Mouse (Mus musculus): ENCODE measurements around the gene Lgals12. TPM values are rescaled to one million over a fixed set of nuclear protein-coding genes. Genes with fewer than 3 reads are reported as not detected.

The Lgals12 gene
- total and polyA plus RNA-seq, 3 experiments, result not detected

- H3K9me3 ChIP-seq (replicated peaks; ENCODE audit: low read length), result no peaks in the 10 kb centered on the region
- no peak overlapping the region for H3K9ac ChIP-seq (ENCODE audit: insufficient read depth, low read depth)
- H3K27ac ChIP-seq (ENCODE audit: insufficient read depth, low read depth), result no peak overlapping the region
- H3K4me1 ChIP-seq (ENCODE audit: control insufficient read depth in 1 of 2, insufficient read depth in 2 of 2), result no peaks in the 10 kb centered on the region
- in situ Hi-C loops (cut with MboI; ENCODE audit: low pct_ligation_motif_present, low pct_unique_long_range_greater_than_20kb, low sequenced_read_pairs) (no loop called here), dilution Hi-C loops (cut with MboI; ENCODE audit: extremely low pct_ligation_motif_present, extremely low pct_unique_long_range_greater_than_20kb, low sequenced_read_pairs) (no loop called here)
- H3K79me2 ChIP-seq (replicated peaks; ENCODE audit: control insufficient read depth, extremely low read depth, insufficient read depth, poor library complexity, severe bottlenecking), result no peaks in the 10 kb centered on the region
- H3K36me3 ChIP-seq (replicated peaks in 1 of 2; ENCODE audit: control insufficient read depth in 1 of 2, insufficient read depth in 1 of 2, low read length in 1 of 2), result no peaks in the 10 kb centered on the region
- H3K27me3 ChIP-seq (replicated peaks), result no peaks in the 10 kb centered on the region
- TF ChIP-seq ZNF384 (IDR thresholded peaks at IDR 0.05; ENCODE audit: low read depth, low read length), result no peak
- no peak for TF ChIP-seq USF2 (conservative IDR thresholded peaks at IDR 0.05; ENCODE audit: low read depth, low read length)
- TF ChIP-seq CTCF (conservative IDR thresholded peaks at IDR 0.05 in 1 of 2, IDR thresholded peaks at IDR 0.05 in 1 of 2; ENCODE audit: low read depth in 2 of 2, low read length in 2 of 2), result no peak
- TF ChIP-seq MYC (IDR thresholded peaks at IDR 0.05; ENCODE audit: low read depth, low read length), result no peak
- no peak for TF ChIP-seq CHD1 (IDR thresholded peaks at IDR 0.05; ENCODE audit: low read depth, low read length)
- no peak for TF ChIP-seq RCOR1 (conservative IDR thresholded peaks at IDR 0.05; ENCODE audit: low read depth, low read length)
- TF ChIP-seq BHLHE40 (IDR thresholded peaks at IDR 0.05; ENCODE audit: low read depth, low read length), result no peak
- no peak for TF ChIP-seq RAD21 (IDR thresholded peaks at IDR 0.05; ENCODE audit: low read depth, low read length)
- no peak for TF ChIP-seq MAFK (IDR thresholded peaks at IDR 0.05; ENCODE audit: insufficient replicate concordance, low read length)
- no peak for TF ChIP-seq HCFC1 (IDR thresholded peaks at IDR 0.05; ENCODE audit: low read depth, low read length)
- no peak for TF ChIP-seq SMC3 (IDR thresholded peaks at IDR 0.05; ENCODE audit: low read depth, low read length)
- no peak for TF ChIP-seq POLR2A (IDR thresholded peaks at IDR 0.05; ENCODE audit: low read depth, low read length)
- no peak for TF ChIP-seq MEF2A (IDR thresholded peaks at IDR 0.05; ENCODE audit: borderline replicate concordance, low read depth, low read length)
- TF ChIP-seq MAX (IDR thresholded peaks at IDR 0.05; ENCODE audit: low read length), result no peak
- no peak for TF ChIP-seq USF1 (IDR thresholded peaks at IDR 0.05; ENCODE audit: low read depth, low read length)
- no peak for TF ChIP-seq CHD2 (IDR thresholded peaks at IDR 0.05; ENCODE audit: low read length)
- TF ChIP-seq IRF4 (IDR thresholded peaks at IDR 0.05; ENCODE audit: low read depth, low read length), result no peak
- no peak overlapping the region for H3K4me3 ChIP-seq (replicated peaks in 1 of 3; ENCODE audit: low read depth in 2 of 3, low read length in 2 of 3, poor library complexity in 1 of 3)
- DNase-seq (ENCODE audit: extremely low read depth), result no peak
- no peak overlapping the region for H3K4me2 ChIP-seq (ENCODE audit: insufficient read depth, low read depth, poor library complexity, severe bottlenecking)
These were observed 6.2 kb upstream of the Lgals12 start for GRCm38 (mm10) chr19:7613151-7613550.

GRCm38 (mm10) chr19:7611942-7612757 is 5.2 kb upstream of the Lgals12 start, which contains the start of gene Hrasls5:
Hrasls5 (plus strand) TSS chr19:7612541.
- H3K9ac ChIP-seq (ENCODE audit: insufficient read depth, low read depth), result no peak within 1 kb of the TSS

More at GRCm38 (mm10) chr19:7611942-7612757, 5.2 kb upstream of the Lgals12 start, which contains the start of gene Hrasls5:
- no peak for DNase-seq (ENCODE audit: extremely low read depth)
- dilution Hi-C loops (cut with MboI; ENCODE audit: extremely low pct_ligation_motif_present, extremely low pct_unique_long_range_greater_than_20kb, low sequenced_read_pairs), result no loop called here
- Histone ChIP-seq H3K4me2 (ENCODE audit: insufficient read depth, low read depth, poor library complexity, severe bottlenecking) (no peak within 1 kb of the TSS), H3K27me3 (replicated peaks) (no peaks in the 10 kb centered on the region), H3K9me3 (replicated peaks; ENCODE audit: low read length) (no peaks in the 10 kb centered on the region), H3K36me3 (replicated peaks in 1 of 2; ENCODE audit: control insufficient read depth in 1 of 2, insufficient read depth in 1 of 2, low read length in 1 of 2) (no peaks in the 10 kb centered on the region), H3K79me2 (replicated peaks; ENCODE audit: control insufficient read depth, extremely low read depth, insufficient read depth, poor library complexity, severe bottlenecking) (no peaks in the 10 kb centered on the region), H3K27ac (ENCODE audit: insufficient read depth, low read depth) (no peak within 1 kb of the TSS), H3K4me3 (replicated peaks in 1 of 3; ENCODE audit: low read depth in 2 of 3, low read length in 2 of 3, poor library complexity in 1 of 3) (no peak within 1 kb of the TSS), H3K4me1 (ENCODE audit: control insufficient read depth in 1 of 2, insufficient read depth in 2 of 2) (no peaks in the 10 kb centered on the region)
- in situ Hi-C loops (cut with MboI; ENCODE audit: low pct_ligation_motif_present, low pct_unique_long_range_greater_than_20kb, low sequenced_read_pairs), result no loop called here
- TF ChIP-seq RAD21 (IDR thresholded peaks at IDR 0.05; ENCODE audit: low read depth, low read length), result no peak
- TF ChIP-seq RCOR1 (conservative IDR thresholded peaks at IDR 0.05; ENCODE audit: low read depth, low read length), result no peak
- TF ChIP-seq USF1 (IDR thresholded peaks at IDR 0.05; ENCODE audit: low read depth, low read length), result no peak
- no peak for TF ChIP-seq E2F4 (IDR thresholded peaks at IDR 0.05; ENCODE audit: insufficient replicate concordance, low read depth, low read length)
- TF ChIP-seq SMC3 (IDR thresholded peaks at IDR 0.05; ENCODE audit: low read depth, low read length), result no peak
- no peak for TF ChIP-seq POLR2A (IDR thresholded peaks at IDR 0.05; ENCODE audit: low read depth, low read length)
- no peak for TF ChIP-seq POLR2AphosphoS2 (IDR thresholded peaks at IDR 0.05; ENCODE audit: low read depth, low read length)
- TF ChIP-seq SIN3A (IDR thresholded peaks at IDR 0.05; ENCODE audit: low read length), result no peak
- no peak for TF ChIP-seq MEF2A (IDR thresholded peaks at IDR 0.05; ENCODE audit: borderline replicate concordance, low read depth, low read length)
- TF ChIP-seq JUND (conservative IDR thresholded peaks at IDR 0.05; ENCODE audit: low read depth, low read length), result no peak
- TF ChIP-seq HCFC1 (IDR thresholded peaks at IDR 0.05; ENCODE audit: low read depth, low read length), result no peak
- TF ChIP-seq USF2 (conservative IDR thresholded peaks at IDR 0.05; ENCODE audit: low read depth, low read length), result no peak
- TF ChIP-seq ZKSCAN1 (IDR thresholded peaks at IDR 0.05; ENCODE audit: borderline replicate concordance, low read depth, low read length), result no peak
- no peak for TF ChIP-seq IRF4 (IDR thresholded peaks at IDR 0.05; ENCODE audit: low read depth, low read length)
- TF ChIP-seq CTCF (conservative IDR thresholded peaks at IDR 0.05 in 1 of 2, IDR thresholded peaks at IDR 0.05 in 1 of 2; ENCODE audit: low read depth in 2 of 2, low read length in 2 of 2), result no peak
- no peak for TF ChIP-seq GABPA (IDR thresholded peaks at IDR 0.05; ENCODE audit: insufficient replicate concordance, low read depth, low read length)
- no peak for TF ChIP-seq CHD1 (IDR thresholded peaks at IDR 0.05; ENCODE audit: low read depth, low read length)
